Mouse (Mus musculus): Measurements from ENCODE around the gene Arl10.

Arl10 gene

GRCm38 (mm10) chr13:54582860-54583259 is 8.0 kb downstream of the Arl10 start:
- 89% methylated on average over 5 of the region's 5 CpGs for WGBS

GRCm38 (mm10) chr13:54585831-54586230 is 11.0 kb downstream of the Arl10 start:
- WGBS, result 81% methylated on average over 11 of the region's 11 CpGs

DNA sequence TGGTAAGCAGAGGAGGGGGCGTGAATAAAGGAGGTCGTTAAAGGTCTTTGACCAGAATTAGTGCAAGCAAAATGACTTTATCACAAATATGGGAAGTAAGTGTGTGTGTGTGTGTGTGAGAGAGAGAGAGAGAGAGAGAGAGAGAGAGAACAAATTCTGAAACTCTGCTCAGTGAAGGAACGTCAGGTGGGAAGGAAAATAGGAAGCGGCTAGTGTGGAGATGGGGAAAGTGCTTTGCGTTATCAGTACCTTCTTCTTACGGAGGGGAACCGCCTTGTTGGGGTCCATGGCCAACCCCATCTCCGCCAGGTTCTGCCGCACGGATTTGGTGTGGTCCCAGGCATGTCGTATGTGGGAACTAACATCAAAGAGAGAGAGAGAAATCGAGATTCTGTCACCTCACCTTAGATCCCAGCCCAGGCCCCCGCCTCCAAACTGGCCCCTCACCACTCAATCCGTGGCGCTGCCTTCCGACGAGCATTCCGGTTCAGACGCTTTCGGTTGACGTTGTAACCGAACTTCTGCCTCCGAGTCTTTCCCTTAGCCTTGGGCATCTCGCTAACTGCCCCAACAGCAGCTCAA is 14.7 kb downstream of the Arl10 start:
- 1% methylated on average over 24 of the region's 24 CpGs for WGBS

GRCm38 (mm10) chr13:54589996-54590951 is 15.5 kb downstream of the Arl10 start, which contains the start of the genes Nop16 and Higd2a:
TSS of gene Nop16 (minus strand) at chr13:54590090.
TSS of gene Higd2a (plus strand) at chr13:54590207.
- under 1% methylated on average over 51 of the region's 51 CpGs for WGBS

GRCm38 (mm10) chr13:54591776-54592356 is 17.1 kb downstream of the Arl10 start:
- WGBS, result 67% methylated on average over 8 of the region's 8 CpGs

- WGBS, result 80% methylated on average over 11 of the region's 11 CpGs
These were observed 18.8 kb downstream of the Arl10 start for GRCm38 (mm10) chr13:54593617-54594016.

DNA sequence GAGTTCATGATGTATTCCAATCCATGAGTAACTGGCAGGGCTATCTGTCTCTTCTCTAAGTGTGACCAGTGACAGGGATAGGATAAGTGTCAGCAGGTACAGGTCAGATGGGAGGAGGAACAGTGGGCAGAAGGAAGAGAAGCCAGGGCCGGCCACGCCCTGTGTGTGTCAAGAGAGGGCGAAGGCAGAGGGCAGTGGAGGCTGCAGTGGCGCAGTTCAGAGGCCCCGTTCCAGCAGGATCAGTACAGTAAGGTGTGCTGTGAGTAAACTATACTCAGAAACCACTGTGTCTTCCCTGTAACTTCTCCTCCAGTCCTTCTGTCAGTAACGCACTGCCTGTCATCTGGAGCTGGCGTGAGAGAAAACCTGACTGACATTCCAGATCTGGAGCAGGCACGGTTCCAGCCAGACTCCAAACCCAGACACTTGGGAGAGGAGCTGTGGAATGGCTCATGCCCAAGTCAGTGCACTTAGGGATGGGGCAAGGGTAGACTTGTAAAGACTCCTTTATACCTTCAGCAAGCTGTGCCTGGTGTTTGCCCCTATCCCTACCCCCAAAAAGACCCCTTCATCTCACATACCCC is 21.4 kb downstream of the Arl10 start:
- 67% methylated on average over 8 of the region's 8 CpGs for WGBS

- 56% methylated on average over 5 of the region's 5 CpGs for WGBS
These were observed 22.1 kb downstream of the Arl10 start for GRCm38 (mm10) chr13:54596870-54597269.

- WGBS, result 89% methylated on average over 12 of the region's 12 CpGs
These were observed 23.9 kb downstream of the Arl10 start for GRCm38 (mm10) chr13:54598622-54599143.

GRCm38 (mm10) chr13:54602639-54603111 is 27.9 kb downstream of the Arl10 start:
- WGBS, result 52% methylated on average over 3 of the region's 3 CpGs

DNA sequence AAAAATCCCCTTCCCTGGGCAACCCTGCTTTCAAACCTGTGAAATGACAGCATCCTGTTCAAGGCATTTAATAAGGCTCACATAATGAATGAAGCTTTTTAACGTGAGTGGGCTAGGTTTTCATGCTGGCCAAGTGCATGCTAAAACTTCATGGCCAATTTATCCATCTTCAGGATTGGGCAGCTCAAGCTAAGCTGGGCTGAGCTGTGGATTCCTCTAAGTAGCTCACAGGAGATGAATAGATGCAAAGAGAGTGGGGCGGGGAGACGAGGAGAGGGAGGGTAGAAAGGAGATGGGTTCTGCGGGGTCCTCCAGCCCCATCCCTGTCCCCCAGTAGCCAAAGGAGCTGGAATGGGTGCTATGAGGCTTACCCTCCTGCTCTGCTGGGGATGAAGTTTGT is 29.4 kb downstream of the Arl10 start:
- WGBS, result 47% methylated on average over 4 of the region's 4 CpGs

DNA sequence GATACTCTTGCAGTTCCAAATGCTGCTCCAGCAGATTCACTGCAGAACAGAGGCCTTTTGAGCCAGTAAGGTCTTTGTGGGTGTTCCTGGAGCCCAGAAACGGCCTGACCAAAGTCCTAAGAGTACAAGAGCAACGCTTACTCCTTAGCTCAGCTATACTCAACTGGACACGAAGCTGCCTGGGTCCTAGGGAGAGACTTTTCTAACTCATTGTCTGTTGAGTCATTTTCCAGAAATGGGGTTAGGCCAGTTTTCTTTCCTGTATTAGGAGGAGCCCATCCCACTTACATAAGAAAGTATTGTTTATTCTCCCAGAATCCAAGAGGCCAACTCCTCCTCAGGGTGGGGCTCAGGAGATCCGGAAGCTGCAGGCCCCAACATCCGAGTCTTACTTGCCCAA is 30.6 kb downstream of the Arl10 start:
- 53% methylated on average over 5 of the region's 5 CpGs for WGBS

- WGBS, result 71% methylated on average over 5 of the region's 5 CpGs
These were observed 32.4 kb downstream of the Arl10 start for GRCm38 (mm10) chr13:54607204-54607603.

- WGBS, result 49% methylated on average over 3 of the region's 3 CpGs
These were observed 33.2 kb downstream of the Arl10 start for GRCm38 (mm10) chr13:54608002-54608401.

DNA sequence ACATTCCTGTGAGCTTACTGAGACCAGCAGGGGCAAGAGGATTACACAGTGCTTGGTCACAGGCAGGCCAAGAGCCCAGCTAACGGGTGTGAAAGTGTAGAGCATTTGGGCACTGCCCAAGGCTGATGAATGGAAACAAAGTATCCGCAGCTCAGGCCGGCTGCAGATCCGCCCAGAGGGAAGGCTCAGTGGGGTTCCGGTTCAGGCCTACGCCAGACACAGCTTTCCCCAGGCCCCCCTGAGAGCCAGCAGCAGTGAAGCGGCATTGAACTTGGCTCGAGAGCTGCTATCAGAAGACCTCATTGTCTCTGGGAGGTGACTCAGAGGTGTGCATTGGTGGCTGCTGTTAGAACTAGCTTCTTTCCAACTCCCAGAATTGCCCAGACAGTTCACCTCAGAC is 33.9 kb downstream of the Arl10 start:
- 7% methylated on average over 8 of the region's 8 CpGs for WGBS

- WGBS, result 14% methylated on average over 1 of the region's 1 CpGs
These were observed 34.5 kb downstream of the Arl10 start for GRCm38 (mm10) chr13:54609301-54609700.

DNA sequence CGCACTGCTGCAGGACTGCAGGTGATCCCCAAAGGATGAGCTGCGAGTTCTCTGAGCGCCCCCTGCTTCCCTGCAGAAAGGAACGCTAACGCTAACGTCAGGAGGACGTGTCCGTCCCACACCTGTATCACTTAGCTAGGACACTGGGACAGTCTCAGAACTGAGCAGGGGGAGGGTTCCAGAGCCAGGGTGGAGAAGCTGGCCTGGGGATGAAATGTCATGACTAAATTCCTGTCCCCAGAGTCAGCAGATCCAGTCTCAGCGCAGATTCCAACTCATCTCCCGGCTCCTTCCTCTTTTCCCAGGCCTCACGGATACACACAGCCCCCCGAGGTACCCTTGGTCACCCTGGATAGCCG is 35.8 kb downstream of the Arl10 start:
- WGBS, result 8% methylated on average over 13 of the region's 13 CpGs

DNA sequence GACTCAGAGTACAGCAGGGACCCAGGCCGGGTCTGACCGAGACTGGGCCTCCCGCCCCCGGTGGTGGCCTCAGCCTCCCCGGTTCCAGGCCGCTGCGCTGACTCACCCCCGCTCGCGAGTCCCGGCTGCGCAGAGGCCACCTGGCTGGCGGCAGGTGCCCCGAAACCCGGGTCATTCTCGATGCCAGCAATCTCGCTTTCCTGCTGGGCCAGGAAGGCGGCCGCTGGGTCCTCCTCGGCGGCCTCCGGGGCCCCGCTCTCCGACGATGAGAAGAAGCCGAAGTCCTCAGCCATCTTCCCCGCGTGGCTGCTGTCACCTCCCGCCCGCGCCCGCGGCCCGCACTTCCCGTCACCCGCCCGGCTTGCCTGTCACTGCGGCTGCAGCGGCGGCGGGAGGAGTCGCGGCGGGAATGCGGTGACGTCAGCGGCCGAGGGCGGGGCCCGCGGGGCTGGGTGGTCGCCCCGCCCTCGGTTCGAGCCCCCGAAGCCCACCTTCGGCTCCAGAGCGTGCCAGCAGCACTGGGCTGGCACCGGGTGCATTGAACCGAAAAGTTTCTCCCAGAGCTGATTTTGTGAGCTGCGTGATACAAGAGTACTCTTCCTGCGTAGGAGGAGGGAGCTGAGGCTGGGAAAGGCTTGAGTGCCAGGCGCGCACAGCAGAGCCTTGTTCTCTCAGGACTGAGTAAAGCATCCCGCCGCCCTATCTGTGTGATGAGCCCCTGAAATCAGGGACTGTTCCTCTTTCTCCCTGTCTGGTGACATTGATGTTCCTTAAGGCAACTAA is 36.3 kb downstream of the Arl10 start, which contains the start of gene Cltb:
TSS of gene Cltb (minus strand) at position 373 of the 783 bp plus-strand sequence.
- under 1% methylated on average over 66 of the region's 66 CpGs for WGBS

GRCm38 (mm10) chr13:54613141-54613540 is 38.3 kb downstream of the Arl10 start:
- 74% methylated on average over 8 of the region's 8 CpGs for WGBS

GRCm38 (mm10) chr13:54616307-54616706 is 41.5 kb downstream of the Arl10 start:
- WGBS, result 78% methylated on average over 8 of the region's 8 CpGs

DNA sequence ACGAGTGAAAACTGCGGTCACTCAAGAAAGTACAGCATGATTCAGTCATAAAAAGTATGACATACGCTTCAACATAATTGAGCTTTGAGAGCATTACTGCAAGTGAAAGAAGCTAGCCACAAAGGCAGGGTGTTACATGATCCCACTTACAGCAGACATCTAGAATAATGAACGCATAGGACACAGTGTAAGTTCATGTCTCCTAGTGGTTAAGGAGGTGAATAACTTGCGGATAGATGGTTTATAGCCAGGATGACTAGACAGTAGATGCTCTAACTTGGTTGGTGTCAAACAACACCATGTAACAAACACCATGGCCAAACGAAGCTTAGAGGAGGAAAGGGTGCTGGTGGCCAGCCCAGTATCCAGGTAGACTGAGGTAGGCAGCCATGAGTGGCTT is 42.2 kb downstream of the Arl10 start:
- WGBS, result 64% methylated on average over 6 of the region's 6 CpGs

Measured in cerebral cortex, adult 2 months (tissue).